Mouse (Mus musculus) heart, embryonic 11.5 days (tissue): ENCODE results near the gene Mpz. TPM values are rescaled to one million over a fixed set of nuclear protein-coding genes. Genes with fewer than 3 reads are reported as not detected.

Experiments used
- ATAC-seq: fragments of 200-750 bp; cut with Nextera tagmentation; replicated peaks from 2 replicates; pipeline ENCODE4 v1.8.0; 2017; ENCODE audit warnings: moderate library complexity; ENCODE audit not compliant: insufficient number of reproducible peaks, low FRiP score, low TSS enrichment
- H3K27ac ChIP-seq: fragments of 300-500 bp; sonication (generic); 2 replicates; pipeline ENCODE4 v1.5.1; 2014; ENCODE audit warnings: mild to moderate bottlenecking, low read depth, low read length
- H3K27me3 ChIP-seq: fragments of 300-500 bp; sonication (generic); 2 replicates; pipeline ENCODE4 v1.6.1; 2014; ENCODE audit warnings: mild to moderate bottlenecking, low read length, mixed read lengths; ENCODE audit not compliant: control insufficient read depth, insufficient read depth
- H3K36me3 ChIP-seq: fragments of 300-500 bp; sonication (generic); 2 replicates; pipeline ENCODE4 v1.6.1; 2014; ENCODE audit warnings: mild to moderate bottlenecking, low read length, moderate library complexity, mixed read lengths; ENCODE audit not compliant: control insufficient read depth, insufficient read depth
- H3K4me1 ChIP-seq: fragments of 300-500 bp; sonication (generic); 2 replicates; pipeline ENCODE4 v1.6.1; 2014; ENCODE audit warnings: low read length; ENCODE audit not compliant: control insufficient read depth, insufficient read depth
- H3K4me2 ChIP-seq: fragments of 300-500 bp; sonication (generic); 2 replicates; pipeline ENCODE4 v1.6.1; 2014; ENCODE audit warnings: mild to moderate bottlenecking, moderate library complexity
- H3K4me3 ChIP-seq: fragments of 300-500 bp; sonication (generic); 2 replicates; pipeline ENCODE4 v1.5.1; 2014; ENCODE audit warnings: low read depth, low read length
- H3K9ac ChIP-seq: fragments of 300-500 bp; sonication (generic); 2 replicates; pipeline ENCODE4 v1.6.1; 2014; ENCODE audit warnings: mild to moderate bottlenecking, low read depth, low read length, moderate library complexity
- H3K9me3 ChIP-seq: fragments of 300-500 bp; sonication (generic); replicated peaks from 2 replicates; pipeline ENCODE4 v1.6.1; 2016; ENCODE audit warnings: low read length; ENCODE audit not compliant: control insufficient read depth
- WGBS: fragments of 180-500 bp; shearing (Covaris S2); extraction: QIAGEN DNeasy Blood & Tissue Kit; methylation state at CpG from one replicate; pipeline ENCODE4 v1.1.7; 2014; ENCODE audit not compliant: insufficient replicate concordance; 5-methylcytosine and 5-hydroxymethylcytosine counted together
- polyA plus RNA-seq: library from polyadenylated mRNA; unstranded; fragments of >200 nt; fragmentation: Nextera tagmentation; extraction: Ambion mirVana; gene quantifications from 2 replicates; pipeline ENCODE4 v1.2.1, GENCODE M21; 2014

Mpz gene
- polyA plus RNA-seq = 0.30 TPM in 1 of 2 replicates, not detected in the other

DNA sequence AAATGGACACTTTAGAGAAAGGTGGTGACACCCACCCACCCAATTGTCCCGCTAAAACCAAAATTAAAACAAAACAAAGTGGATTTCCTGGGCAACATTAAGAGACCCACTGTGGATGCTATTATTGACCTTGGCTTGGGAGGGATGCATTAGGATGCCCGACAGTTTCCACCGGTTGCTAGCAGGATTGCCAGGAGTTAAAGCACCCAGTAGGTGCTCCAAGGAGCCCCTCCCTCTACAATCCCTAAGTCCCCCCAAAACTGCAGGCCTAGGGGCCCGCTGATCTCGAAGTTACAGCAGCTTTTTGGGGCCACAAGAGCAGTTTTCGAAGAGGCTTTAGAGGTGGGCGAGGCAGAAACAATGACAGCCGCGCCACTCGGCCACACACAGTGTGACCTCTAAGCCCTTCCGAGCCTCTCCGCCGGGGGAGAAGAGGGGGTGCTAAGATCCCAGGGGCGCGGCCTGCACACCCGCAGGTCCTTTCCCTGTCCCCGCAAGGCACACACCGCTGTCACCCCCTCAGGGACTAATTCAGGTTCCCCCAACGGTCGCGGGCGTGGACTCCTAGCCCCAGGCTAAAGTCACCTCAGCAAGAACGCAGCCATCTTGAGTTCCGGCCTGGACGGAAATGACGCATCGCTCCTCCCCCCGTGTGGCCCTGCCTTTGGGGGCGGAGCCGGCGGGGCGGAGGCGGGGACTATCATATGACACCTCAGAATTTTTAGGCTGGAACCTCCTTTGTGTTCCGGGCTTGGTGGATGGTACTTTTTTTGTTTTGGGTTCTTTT lies at the start of gene Mpz, which contains the start of gene Sdhc:
Mpz (plus strand) TSS at position 738 of the 787 bp plus-strand sequence.
Sdhc (minus strand) TSS at position 630 of the 787 bp plus-strand sequence.
- H3K9me3 ChIP-seq = no peaks in the 10 kb centered on the region
- H3K27me3 ChIP-seq = peaks cover 2% of the 10 kb centered on the region; the same call in 1 of the 2 replicates
- no peaks in the 10 kb centered on the region for H3K36me3 ChIP-seq
- peaks cover 14% of the 10 kb centered on the region for H3K4me1 ChIP-seq
- H3K9ac ChIP-seq = peak within 1 kb of the TSS; percentile 98
- WGBS = under 1% methylated on average over 34 of the region's 34 CpGs
- H3K27ac ChIP-seq = peak within 1 kb of the TSS; percentile 82
- H3K4me2 ChIP-seq = peak within 1 kb of the TSS; percentile 79
- peak within 1 kb of the TSS; percentile 96 for H3K4me3 ChIP-seq
- peak; percentile 95 for ATAC-seq

DNA sequence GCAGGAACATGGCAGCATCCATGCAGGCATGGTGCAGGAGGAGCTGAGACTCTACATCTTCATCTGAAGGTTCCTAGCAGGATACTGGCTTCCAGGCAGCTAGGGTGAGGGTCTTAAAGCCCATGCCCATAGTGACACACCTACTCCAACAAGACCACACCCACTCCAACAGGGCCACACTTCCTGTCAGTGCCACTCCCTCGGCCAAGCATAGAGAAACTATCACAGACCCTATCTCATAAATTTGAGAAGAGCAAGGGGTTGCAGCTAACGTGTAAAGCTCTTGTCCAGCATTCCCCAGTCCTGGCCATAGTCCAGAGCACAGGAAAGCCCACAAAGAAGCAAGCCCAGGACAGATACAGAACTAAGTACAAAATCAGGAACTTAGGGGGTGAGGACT lies 49.5 kb upstream of the Mpz start:
- Histone ChIP-seq H3K27ac (no peak overlapping the region), H3K27me3 (no peaks in the 10 kb centered on the region), H3K9me3 (no peaks in the 10 kb centered on the region), H3K9ac (no peak overlapping the region), H3K4me1 (peaks cover 11% of the 10 kb centered on the region; the same call in 1 of the 2 replicates), H3K4me2 (no peak overlapping the region), H3K4me3 (peak overlapping the region; percentile 80; the same call in 1 of the 2 replicates), H3K36me3 (no peaks in the 10 kb centered on the region)
- WGBS = 39% methylated on average over 2 of the region's 2 CpGs
- ATAC-seq = no peak

DNA sequence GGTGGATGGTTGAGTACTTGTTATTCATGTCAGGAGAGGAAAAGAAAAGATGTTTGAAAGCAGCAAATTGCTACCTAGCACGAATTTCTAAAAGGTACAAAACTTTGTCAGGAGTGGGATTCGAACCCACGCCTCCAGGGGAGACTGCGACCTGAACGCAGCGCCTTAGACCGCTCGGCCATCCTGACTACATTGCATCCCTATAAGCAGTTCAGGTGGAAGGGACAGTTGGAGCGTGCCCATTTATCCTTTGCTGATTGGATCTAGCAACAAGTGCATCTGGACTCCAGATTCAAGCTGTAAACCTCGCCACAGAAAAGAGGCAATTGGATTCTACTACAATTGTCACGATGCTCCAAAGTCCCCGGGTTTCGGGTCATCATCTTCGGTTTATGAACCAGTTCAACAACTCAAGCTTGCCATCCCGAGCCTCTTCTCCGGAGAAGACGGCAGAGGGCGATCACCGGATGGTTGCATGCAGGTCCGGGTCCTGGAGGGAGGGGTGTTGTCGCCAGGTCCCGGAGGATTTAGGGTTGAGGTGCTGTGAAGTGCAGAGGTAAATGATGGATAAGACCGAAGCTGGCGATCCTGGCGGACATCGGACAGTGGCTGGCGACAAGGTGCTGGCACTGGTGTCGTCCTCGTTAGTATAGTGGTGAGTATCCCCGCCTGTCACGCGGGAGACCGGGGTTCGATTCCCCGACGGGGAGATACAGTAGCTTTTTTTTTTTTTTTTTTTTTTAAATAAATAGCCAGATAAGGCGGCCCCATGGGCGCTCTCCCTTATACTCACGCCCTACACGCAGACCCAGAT lies 48.6 kb upstream of the Mpz start:
- WGBS = under 1% methylated on average over 40 of the region's 40 CpGs
- H3K27me3 ChIP-seq = no peaks in the 10 kb centered on the region
- peaks cover 8% of the 10 kb centered on the region; the same call in 1 of the 2 replicates for H3K4me1 ChIP-seq
- H3K27ac ChIP-seq = peak overlapping the region; percentile 46; the same call in 1 of the 2 replicates
- H3K4me3 ChIP-seq = peak overlapping the region; percentile 80
- H3K9me3 ChIP-seq = no peaks in the 10 kb centered on the region
- no peaks in the 10 kb centered on the region for H3K36me3 ChIP-seq
- peak overlapping the region; percentile 78 for H3K9ac ChIP-seq
- ATAC-seq = peak; percentile 77
- peak overlapping the region; percentile 75 for H3K4me2 ChIP-seq

DNA sequence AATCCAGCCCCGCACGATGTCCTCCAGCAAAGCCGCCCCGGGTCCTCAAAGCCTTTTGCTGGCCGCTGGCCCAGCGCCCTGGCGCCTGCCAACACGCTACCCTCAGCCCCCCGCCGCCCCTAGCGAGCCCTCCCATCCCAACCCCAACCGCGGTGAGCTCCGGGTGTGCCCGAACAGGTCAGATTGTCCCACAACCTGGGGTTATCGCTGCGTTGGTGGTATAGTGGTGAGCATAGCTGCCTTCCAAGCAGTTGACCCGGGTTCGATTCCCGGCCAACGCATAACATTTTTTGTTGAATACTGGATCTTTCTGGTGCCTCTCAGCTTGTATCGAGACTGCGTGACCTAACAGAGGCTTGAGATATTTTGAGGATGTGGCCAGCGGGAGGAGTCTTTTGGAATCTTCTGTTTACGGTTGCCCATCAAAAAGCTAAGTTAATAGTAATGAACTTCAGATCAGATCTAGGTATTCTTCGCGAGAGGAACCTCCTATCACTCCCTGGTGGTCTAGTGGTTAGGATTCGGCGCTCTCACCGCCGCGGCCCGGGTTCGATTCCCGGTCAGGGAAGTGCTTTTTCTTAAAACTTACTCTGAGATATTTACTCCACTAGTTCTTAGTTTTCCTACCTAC lies 47.8 kb upstream of the Mpz start:
- H3K9me3 ChIP-seq = no peaks in the 10 kb centered on the region
- H3K27ac ChIP-seq = peak overlapping the region; percentile 46; the same call in 1 of the 2 replicates
- ATAC-seq = peak; percentile 88
- H3K9ac ChIP-seq = peak overlapping the region; percentile 78
- 0 out of 2 replicates have a peak, but pooled peaks cover under 1% of the 10 kb centered on the region for H3K4me1 ChIP-seq
- H3K4me3 ChIP-seq = peak overlapping the region; percentile 80
- no peaks in the 10 kb centered on the region for H3K36me3 ChIP-seq
- peak overlapping the region; percentile 75 for H3K4me2 ChIP-seq
- no peaks in the 10 kb centered on the region for H3K27me3 ChIP-seq
- WGBS = under 1% methylated on average over 35 of the region's 35 CpGs

DNA sequence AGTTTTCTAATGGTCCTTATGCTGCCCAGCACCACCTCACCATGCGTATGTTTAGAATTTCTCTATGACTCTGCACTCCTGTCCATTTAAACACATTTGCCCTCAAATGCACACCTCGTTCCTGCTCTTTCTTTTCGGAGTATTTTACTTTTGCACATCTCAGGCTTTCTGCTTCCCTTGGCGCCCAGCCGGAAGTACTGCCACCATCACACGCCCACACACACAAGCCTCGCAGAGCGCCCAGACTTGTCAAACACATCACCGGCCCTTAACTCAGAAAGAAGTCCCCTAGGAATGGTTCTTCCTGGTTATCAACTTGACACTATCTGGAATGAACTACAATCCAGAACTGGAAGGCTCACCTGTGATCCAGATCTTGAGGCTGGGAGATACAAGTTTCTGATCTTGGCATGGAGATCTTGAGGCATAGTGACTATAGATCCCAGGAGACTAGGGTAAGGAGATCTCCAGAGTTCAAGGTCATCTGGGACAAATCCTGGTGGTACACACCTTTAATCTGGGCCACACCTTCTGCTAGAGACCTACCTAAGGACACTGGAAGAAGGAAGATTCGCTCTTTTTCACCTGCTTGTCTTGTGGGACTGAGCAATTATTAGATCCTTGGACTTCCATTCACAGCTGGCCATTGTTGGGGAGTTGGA lies 47.2 kb upstream of the Mpz start:
- WGBS = 8% methylated on average over 10 of the region's 10 CpGs
- Histone ChIP-seq H3K27me3 (no peaks in the 10 kb centered on the region), H3K4me2 (peak overlapping the region; percentile 75), H3K36me3 (no peaks in the 10 kb centered on the region), H3K4me1 (no peaks in the 10 kb centered on the region), H3K27ac (no peak overlapping the region), H3K4me3 (peak overlapping the region; percentile 80), H3K9ac (peak overlapping the region; percentile 56), H3K9me3 (no peaks in the 10 kb centered on the region)
- ATAC-seq = peak; percentile 28; the same call in 1 of the 2 replicates

DNA sequence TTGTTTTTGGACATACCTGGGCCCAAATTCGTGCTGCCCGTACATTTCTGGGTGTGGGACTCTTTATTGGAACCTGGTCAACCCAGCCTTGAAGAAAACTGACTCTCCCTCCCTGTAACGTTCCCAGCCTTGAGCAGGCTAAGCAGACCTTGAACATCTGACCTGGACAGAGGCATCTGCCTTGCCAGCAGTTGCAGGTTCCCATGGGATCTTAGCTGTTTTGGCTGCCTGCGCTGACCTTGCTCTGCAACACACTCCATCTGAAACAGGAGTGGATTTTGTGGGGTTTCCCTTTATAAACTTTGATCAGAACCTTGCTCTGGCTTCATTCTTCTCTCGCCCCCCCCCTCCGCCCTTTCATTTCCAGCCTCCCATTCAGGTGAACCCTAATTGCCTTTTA lies 45.3 kb upstream of the Mpz start:
- 56% methylated on average over 6 of the region's 6 CpGs for WGBS
- Histone ChIP-seq H3K36me3 (no peaks in the 10 kb centered on the region), H3K27me3 (no peaks in the 10 kb centered on the region), H3K4me3 (no peak overlapping the region), H3K9ac (0 out of 2 replicates have a peak overlapping the region, but pooled peaks have one; percentile 22), H3K4me1 (no peaks in the 10 kb centered on the region), H3K27ac (no peak overlapping the region), H3K4me2 (no peak overlapping the region), H3K9me3 (no peaks in the 10 kb centered on the region)
- ATAC-seq = no peak

DNA sequence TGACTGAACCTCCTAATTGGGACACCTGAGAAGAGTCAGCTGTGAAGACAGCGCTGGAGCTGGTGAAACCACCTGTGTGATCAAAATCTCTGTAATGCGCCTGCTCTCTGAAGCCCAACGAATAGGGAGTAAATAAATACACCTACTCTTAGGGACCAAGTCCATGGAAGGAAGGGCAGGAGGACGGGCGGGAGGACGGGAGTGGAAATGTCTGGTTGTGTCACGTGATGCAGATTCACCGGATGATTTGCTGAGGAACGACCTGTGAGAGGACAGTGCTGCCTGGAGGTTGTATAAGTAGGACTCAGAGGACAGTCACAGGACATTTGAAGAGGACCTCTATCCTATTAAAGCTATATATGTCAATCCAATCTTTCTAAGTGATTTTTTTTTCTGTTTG lies 40.9 kb upstream of the Mpz start:
- H3K4me3 ChIP-seq = no peak overlapping the region
- WGBS = 28% methylated on average over 9 of the region's 9 CpGs
- 0 out of 2 replicates have a peak overlapping the region, but pooled peaks have one; percentile 12 for H3K4me2 ChIP-seq

More for the DNA sequence above, 40.9 kb upstream of the Mpz start:
- H3K4me1 ChIP-seq = peaks cover 5% of the 10 kb centered on the region; the same call in 1 of the 2 replicates
- H3K36me3 ChIP-seq = no peaks in the 10 kb centered on the region
- no peak overlapping the region for H3K27ac ChIP-seq
- no peaks in the 10 kb centered on the region for H3K27me3 ChIP-seq
- no peaks in the 10 kb centered on the region for H3K9me3 ChIP-seq
- no peak for ATAC-seq
- no peak overlapping the region for H3K9ac ChIP-seq
